Mouse (Mus musculus) hindbrain, embryonic 11.5 days (tissue): ENCODE results near the gene Areg. TPM values are rescaled to one million over a fixed set of nuclear protein-coding genes. Genes with fewer than 3 reads are reported as not detected.

Experiments
- ATAC-seq: fragments of 200-750 bp; cut with Nextera tagmentation; 2 replicates; pipeline ENCODE4 v1.8.0; 2017; ENCODE audit warnings: mild to moderate bottlenecking, moderate TSS enrichment, moderate library complexity; ENCODE audit not compliant: low FRiP score
- DNase-seq: peaks from one replicate; pipeline ENCODE4 v3.0.0-alpha.2; 2015; ENCODE audit warnings: low spot score
- H3K27ac ChIP-seq: fragments of 300-500 bp; sonication (generic); 2 replicates; pipeline ENCODE4 v1.5.1; 2014; ENCODE audit warnings: mild to moderate bottlenecking, low read depth, low read length
- H3K27me3 ChIP-seq: fragments of 300-500 bp; sonication (generic); 2 replicates; pipeline ENCODE4 v1.6.1; 2014; ENCODE audit warnings: mild to moderate bottlenecking, low read length, moderate library complexity, mixed read lengths; ENCODE audit not compliant: control insufficient read depth, insufficient read depth
- H3K36me3 ChIP-seq: fragments of 300-500 bp; sonication (generic); 2 replicates; pipeline ENCODE4 v1.6.1; 2014; ENCODE audit warnings: mild to moderate bottlenecking, low read length, moderate library complexity, mixed read lengths; ENCODE audit not compliant: control insufficient read depth, insufficient read depth
- H3K4me1 ChIP-seq: fragments of 300-500 bp; sonication (generic); replicated peaks from 2 replicates; pipeline ENCODE4 v1.6.1; 2014; ENCODE audit warnings: low read length, mixed read lengths; ENCODE audit not compliant: control insufficient read depth, insufficient read depth
- H3K4me2 ChIP-seq: fragments of 300-500 bp; sonication (generic); replicated peaks from 2 replicates; pipeline ENCODE4 v1.6.1; 2014; ENCODE audit warnings: mild to moderate bottlenecking, low read depth, low read length
- H3K4me3 ChIP-seq: fragments of 300-500 bp; sonication (generic); 2 replicates; pipeline ENCODE4 v1.5.1; 2014; ENCODE audit warnings: low read depth, low read length
- H3K9ac ChIP-seq: fragments of 300-500 bp; sonication (generic); 2 replicates; pipeline ENCODE4 v1.6.1; 2014; ENCODE audit warnings: low read depth, low read length
- H3K9me3 ChIP-seq: fragments of 300-500 bp; sonication (generic); 2 replicates; pipeline ENCODE4 v1.6.1; 2016; ENCODE audit warnings: low read length; ENCODE audit not compliant: control insufficient read depth
- WGBS: fragments of 180-500 bp; shearing (Covaris S2); extraction: QIAGEN DNeasy Blood & Tissue Kit; methylation state at CpG from one replicate; pipeline ENCODE4 v1.1.7; 2014; 5-methylcytosine and 5-hydroxymethylcytosine counted together
- polyA plus RNA-seq: library from polyadenylated mRNA; unstranded; fragments of >200 nt; fragmentation: Nextera tagmentation; extraction: Ambion mirVana; gene quantifications from 2 replicates; pipeline ENCODE4 v1.2.1, GENCODE M21; 2014

The Areg gene
- 0.20 TPM in 1 of 2 replicates, not detected in the other for polyA plus RNA-seq

DNA sequence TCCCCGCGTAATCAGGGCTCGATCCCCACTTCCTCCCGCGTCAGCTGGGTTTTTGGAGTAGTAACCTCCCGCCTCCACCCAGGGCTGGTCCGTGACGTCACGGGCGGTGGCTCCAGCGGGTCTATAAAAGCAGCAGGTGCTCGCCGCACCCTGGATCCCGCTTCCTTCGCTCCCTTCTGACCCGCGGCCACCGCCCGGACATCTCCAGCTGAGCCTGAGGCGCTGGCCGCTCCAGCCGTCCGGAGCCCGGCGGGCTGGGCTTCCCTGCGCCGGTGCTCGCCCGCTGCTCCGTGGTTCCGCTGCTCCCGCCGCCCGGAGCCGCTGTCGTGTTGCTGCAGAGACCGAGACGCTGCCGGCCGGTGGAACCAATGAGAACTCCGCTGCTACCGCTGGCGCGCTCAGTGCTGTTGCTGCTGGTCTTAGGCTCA, at the start of gene Areg:
Areg (plus strand) TSS at position 154 of the 428 bp plus-strand sequence.
- peak within 1 kb of the TSS; percentile 47; the same call in 1 of the 2 replicates for H3K9ac ChIP-seq
- peaks cover 8% of the 10 kb centered on the region; the same call in 1 of the 2 replicates for H3K27me3 ChIP-seq
- peak within 1 kb of the TSS; percentile 97 for H3K4me2 ChIP-seq
- peak; percentile 73 for DNase-seq
- no peak within 1 kb of the TSS for H3K27ac ChIP-seq
- ATAC-seq, result peak; percentile 90
- under 1% methylated on average over 31 of the region's 44 CpGs for WGBS
- H3K9me3 ChIP-seq, result no peaks in the 10 kb centered on the region
- no peaks in the 10 kb centered on the region for H3K4me1 ChIP-seq
- H3K4me3 ChIP-seq, result peak within 1 kb of the TSS; percentile 60
- no peaks in the 10 kb centered on the region for H3K36me3 ChIP-seq

DNA sequence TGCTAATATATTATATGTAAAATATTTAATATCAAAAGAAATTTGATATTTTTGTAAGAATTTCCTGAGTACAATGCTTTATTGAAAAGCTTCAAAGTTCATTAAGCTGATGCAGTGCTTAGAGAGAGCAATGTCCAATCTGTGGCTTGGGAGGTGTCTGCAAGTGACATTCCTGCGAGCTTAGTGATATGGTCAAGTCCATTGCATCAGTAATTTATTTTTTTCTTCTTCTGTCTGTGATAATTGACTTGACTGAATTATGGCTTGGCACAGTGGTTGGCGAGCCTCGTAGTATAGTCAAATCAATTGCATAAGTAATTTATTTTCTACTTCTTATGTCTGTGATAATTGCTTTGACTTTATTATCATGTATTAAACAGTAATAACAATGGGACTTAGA, 49.1 kb upstream of the Areg start:
- WGBS, result 85% methylated on average over 3 of the region's 3 CpGs
- no peak overlapping the region for H3K4me2 ChIP-seq
- ATAC-seq, result no peak
- H3K4me3 ChIP-seq, result no peak overlapping the region
- no peak overlapping the region for H3K27ac ChIP-seq
- H3K9ac ChIP-seq, result no peak overlapping the region
- H3K27me3 ChIP-seq, result no peaks in the 10 kb centered on the region
- H3K36me3 ChIP-seq, result no peaks in the 10 kb centered on the region
- DNase-seq, result no peak
- H3K4me1 ChIP-seq, result no peaks in the 10 kb centered on the region
- no peaks in the 10 kb centered on the region for H3K9me3 ChIP-seq

DNA sequence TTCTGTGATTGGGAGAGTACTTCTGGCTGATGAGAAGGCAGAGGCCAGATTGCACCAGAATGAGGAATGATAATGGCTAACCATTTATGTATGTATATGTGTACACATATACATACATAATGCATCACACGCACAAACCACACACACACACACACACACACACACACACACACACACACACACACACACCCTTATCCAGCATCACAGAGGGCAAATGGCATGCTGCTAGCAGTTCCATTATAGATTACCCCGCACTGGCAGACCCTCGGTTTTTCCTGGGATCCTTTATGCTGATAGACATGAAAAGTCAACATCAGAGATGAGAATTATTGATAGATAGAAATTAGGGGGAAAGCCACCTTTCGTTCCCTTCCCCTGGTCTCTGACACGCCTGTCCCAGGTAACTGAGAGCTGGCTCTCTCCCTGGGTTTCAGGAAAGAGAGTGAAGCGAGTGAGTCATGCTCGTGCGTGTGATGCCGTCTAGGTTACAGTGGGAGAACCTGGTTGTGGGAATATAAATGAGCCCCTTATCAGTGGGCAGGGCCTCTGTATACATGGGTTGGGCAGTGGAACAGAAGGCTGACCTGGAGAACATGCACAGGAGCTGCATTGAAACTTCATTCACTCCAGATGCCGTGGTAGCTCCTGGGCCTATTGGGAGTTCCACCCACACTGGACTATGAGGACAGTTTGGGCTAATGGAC, 41.3 kb upstream of the Areg start:
- Histone ChIP-seq H3K36me3 (no peaks in the 10 kb centered on the region), H3K9me3 (no peaks in the 10 kb centered on the region), H3K9ac (no peak overlapping the region), H3K4me3 (no peak overlapping the region), H3K27ac (no peak overlapping the region), H3K27me3 (no peaks in the 10 kb centered on the region), H3K4me2 (no peak overlapping the region), H3K4me1 (no peaks in the 10 kb centered on the region)
- no peak for DNase-seq
- ATAC-seq, result no peak; the same call in 1 of the 2 replicates
- WGBS, result 94% methylated on average over 10 of the region's 10 CpGs

DNA sequence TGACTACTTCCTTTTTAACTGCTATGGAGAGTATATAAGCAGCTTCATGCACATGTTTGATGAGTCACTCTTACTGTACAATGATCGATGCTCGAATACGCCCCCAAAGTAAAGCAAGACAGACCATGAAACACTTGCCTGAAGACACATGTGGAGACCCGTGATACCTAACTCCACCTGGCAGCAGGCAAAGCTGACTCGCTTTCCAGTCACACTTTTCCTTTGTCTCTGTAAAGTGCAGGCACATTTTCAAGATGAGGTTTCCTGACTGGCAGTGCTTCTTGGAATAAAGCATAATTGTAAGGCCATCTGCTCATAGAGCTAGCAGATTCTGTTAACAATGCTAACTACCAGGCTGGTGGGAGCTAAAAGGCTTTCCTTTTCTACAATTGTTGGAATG, 37.7 kb upstream of the Areg start:
- no peak overlapping the region for H3K9ac ChIP-seq
- no peaks in the 10 kb centered on the region for H3K4me1 ChIP-seq
- 92% methylated on average over 5 of the region's 5 CpGs for WGBS
- no peak for DNase-seq
- no peak for ATAC-seq
- no peaks in the 10 kb centered on the region for H3K36me3 ChIP-seq
- H3K27me3 ChIP-seq, result no peaks in the 10 kb centered on the region
- no peak overlapping the region for H3K4me2 ChIP-seq
- H3K4me3 ChIP-seq, result no peak overlapping the region
- no peak overlapping the region for H3K27ac ChIP-seq
- no peaks in the 10 kb centered on the region for H3K9me3 ChIP-seq

DNA sequence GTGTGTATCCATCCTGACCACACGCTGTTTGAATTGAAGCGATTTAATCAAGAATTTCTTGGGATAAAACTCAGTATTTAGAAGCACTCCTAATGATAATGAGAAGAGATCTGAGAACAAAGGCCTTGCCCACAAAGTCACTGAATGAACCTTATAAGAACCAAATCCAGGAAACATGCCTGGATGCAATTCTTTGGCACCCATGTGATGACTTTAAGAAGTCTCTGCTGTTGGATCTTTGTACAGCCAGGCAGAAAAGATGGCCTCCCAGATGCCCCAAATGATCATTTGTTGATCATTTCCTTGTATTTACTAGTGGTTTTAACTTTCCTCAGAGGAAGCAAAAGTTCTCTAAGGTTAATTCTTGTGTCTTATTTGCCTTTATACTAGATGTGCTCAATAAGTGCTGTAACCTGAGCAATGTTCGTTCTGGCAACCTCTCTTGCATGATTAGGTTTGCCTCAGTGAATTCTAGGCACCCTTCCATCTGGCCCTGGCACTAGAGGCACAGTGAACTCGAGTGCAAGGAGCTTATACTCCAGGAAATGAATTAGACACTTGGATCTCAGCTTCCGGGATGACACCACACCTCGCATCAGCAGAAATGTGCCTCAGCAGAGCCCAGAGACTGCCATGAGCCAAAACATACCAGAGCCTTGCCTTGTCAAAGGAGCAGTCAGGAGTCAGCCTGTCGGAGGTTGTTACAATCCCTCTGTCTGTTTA, 35.3 kb upstream of the Areg start:
- 87% methylated on average over 7 of the region's 7 CpGs for WGBS
- H3K9ac ChIP-seq, result no peak overlapping the region
- H3K27me3 ChIP-seq, result no peaks in the 10 kb centered on the region
- no peak overlapping the region for H3K27ac ChIP-seq
- H3K4me3 ChIP-seq, result no peak overlapping the region
- no peak overlapping the region for H3K4me2 ChIP-seq
- no peaks in the 10 kb centered on the region for H3K9me3 ChIP-seq
- no peaks in the 10 kb centered on the region for H3K36me3 ChIP-seq
- DNase-seq (no peak), ATAC-seq (no peak)
- H3K4me1 ChIP-seq, result no peaks in the 10 kb centered on the region

DNA sequence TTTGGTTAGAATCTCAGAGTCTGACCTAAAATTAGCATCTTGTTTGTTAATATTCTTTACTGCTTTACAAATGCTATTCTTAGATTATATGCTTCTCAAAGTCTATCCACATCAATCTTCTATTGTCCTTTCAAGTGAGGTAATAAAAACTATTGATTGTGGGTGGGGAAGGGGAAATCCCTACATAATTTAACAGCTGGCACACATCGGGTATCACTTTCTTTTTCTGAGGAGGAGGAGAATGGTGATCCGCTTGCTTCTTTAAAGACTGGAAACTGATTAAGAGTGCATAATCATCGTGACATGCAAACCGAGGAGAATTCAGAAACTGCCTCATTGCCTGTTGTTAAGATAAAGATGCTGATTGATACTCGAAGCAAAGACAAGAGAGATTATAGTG, 33.2 kb upstream of the Areg start:
- no peaks in the 10 kb centered on the region for H3K36me3 ChIP-seq
- H3K4me1 ChIP-seq, result no peaks in the 10 kb centered on the region
- no peak overlapping the region for H3K4me2 ChIP-seq
- ATAC-seq (no peak), DNase-seq (no peak)
- no peaks in the 10 kb centered on the region for H3K27me3 ChIP-seq
- H3K9ac ChIP-seq, result no peak overlapping the region
- 80% methylated on average over 5 of the region's 5 CpGs for WGBS
- no peak overlapping the region for H3K27ac ChIP-seq
- H3K4me3 ChIP-seq, result no peak overlapping the region
- H3K9me3 ChIP-seq, result no peaks in the 10 kb centered on the region

DNA sequence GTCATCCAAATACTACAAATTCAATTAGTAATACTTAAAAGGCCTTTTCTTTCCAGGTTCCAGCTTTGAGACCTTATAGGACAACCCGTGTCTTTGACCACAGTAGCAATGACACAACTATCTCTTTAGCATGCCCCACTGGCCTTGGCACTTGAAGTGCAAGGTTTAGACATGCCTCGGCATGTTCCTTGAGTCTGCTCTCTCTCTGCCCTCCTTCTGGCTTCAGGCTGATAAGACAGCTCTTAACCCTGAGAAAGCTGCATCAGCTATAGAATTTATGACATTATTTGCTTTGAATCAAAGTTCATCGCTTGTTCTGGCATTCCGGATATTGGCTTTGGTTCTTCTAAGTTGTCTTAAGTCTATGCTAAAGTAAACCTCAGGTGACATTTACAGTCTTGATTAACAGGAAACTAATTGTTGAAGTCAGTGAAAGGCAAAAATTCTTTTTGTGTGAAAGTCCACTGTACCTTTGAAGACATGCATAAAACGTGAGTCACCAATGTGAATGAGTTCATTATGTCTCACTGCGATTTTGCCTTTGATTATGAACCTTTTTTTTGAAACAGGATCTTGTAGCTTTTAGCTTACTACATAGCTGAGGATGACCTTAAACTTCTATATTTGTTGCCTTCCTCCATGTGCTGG, 29.3 kb upstream of the Areg start:
- Histone ChIP-seq H3K9me3 (no peaks in the 10 kb centered on the region), H3K4me3 (no peak overlapping the region), H3K27ac (no peak overlapping the region), H3K36me3 (no peaks in the 10 kb centered on the region), H3K9ac (no peak overlapping the region), H3K4me1 (no peaks in the 10 kb centered on the region), H3K27me3 (no peaks in the 10 kb centered on the region), H3K4me2 (no peak overlapping the region)
- 88% methylated on average over 6 of the region's 6 CpGs for WGBS
- no peak for ATAC-seq
- no peak for DNase-seq

DNA sequence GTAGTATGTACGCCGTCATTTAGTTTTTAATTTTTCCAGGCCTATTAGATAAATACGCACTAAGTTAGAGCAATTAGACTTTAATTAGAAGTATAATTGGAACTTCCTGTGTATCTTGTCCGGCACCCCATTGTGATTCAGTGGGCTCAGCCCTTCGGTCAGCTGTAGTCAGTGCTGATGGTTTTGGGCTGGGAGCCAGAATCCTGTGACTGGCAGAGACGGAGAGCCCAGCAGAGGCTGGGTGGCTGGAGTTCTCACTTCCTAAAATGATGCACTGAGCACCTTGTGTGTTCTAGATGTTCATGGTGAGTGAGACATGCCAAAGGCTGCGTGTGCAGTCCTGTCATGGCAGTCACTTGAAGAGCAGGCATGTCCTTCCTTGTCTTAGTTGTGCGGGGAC, 28.4 kb upstream of the Areg start:
- Histone ChIP-seq H3K9ac (no peak overlapping the region), H3K9me3 (no peaks in the 10 kb centered on the region), H3K36me3 (no peaks in the 10 kb centered on the region), H3K4me2 (no peak overlapping the region), H3K4me1 (no peaks in the 10 kb centered on the region), H3K27ac (no peak overlapping the region), H3K4me3 (no peak overlapping the region), H3K27me3 (no peaks in the 10 kb centered on the region)
- DNase-seq (no peak), ATAC-seq (no peak)
- WGBS, result 95% methylated on average over 8 of the region's 8 CpGs
